Mouse (Mus musculus): ENCODE results near the gene Arhgap33. TPM values are rescaled to one million over a fixed set of nuclear protein-coding genes. Genes with fewer than 3 reads are reported as not detected.

Arhgap33 gene
- not detected for polyA plus RNA-seq (2014; fragmentation: Illumina TruSeq; extraction: RNeasy Lipid Tissue Mini Kit (QIAGEN cat#74804); ENCODE audit: low read depth, low replicate concordance)

DNA sequence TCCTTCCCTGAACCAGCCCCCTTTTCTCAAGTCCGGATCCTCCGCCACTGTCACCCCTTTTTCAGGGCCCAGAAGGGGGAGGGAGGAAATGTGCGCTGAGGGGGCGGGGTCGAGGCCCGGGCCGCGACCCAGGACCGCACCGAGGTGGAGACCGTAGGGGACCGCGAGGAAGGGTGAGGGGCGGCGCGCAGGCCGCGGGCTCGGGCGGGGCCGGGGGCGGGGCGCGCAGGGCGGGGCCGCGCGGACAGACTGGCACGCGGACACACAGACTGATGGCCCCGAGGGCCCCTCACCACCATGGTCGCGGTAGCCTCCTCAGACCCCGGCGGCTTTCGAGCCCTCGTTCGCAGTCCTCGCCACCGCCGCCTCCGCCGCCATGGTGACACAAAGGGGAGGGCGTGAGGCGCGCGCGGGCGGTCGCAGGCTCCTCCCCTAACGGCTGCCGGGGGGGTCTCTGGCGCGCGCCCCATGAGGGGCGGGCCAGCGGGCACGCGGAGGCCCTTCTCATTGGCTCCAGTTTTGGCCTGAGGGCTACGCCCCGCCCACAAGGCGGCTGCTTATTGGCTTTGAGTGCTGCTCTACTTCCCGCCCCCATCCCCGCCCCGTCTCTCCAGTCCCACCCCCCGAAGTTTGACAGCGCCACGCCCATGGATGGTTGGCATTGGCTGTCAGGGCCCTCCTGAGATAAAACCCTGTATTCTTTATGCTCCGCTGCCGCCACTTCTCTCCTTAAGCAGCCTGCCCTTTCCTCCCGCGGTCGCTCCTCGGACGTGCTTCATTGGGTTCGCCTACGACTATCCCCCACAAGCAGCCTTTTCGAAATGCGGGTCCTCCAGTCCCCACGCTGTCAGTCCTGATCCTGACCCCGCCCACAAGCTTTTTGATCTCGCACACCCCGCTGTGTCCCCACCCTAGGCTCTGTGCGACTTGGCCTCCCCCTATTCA lies at the start of gene Arhgap33:
Arhgap33 (minus strand) TSS at position 428 of the 945 bp plus-strand sequence.

DNA sequence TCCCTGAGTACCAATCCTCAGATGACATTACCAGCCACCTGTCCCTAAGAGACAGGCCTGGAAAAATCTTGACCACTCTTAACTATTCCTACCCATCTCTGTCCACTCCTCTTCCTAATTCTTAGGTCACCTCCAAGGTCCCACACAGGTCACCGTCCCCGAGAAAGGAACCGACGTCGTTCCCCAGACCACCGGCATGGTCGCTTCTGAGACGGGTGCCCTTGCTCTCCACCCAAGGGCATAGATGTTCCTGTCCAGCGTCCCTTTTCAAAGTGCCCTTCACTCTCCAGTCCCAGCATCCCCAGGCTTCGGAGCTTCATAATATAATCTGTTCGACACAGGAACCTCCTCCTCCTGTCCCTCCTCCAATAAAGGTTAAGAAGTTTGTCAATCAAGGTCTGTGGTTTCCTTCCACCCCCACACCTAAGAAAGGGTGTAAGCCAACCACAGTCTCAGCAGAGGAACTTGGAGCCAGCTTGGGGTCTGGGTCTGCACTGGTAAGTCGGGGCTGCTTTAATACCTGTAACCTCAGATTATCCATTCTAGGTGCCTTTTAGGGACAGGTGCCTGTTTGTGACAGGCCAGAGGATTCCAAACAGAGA lies 30.2 kb upstream of the Arhgap33 start, which contains the start of gene Igflr1:
Igflr1 (plus strand) TSS at position 458 of the 602 bp plus-strand sequence.

DNA sequence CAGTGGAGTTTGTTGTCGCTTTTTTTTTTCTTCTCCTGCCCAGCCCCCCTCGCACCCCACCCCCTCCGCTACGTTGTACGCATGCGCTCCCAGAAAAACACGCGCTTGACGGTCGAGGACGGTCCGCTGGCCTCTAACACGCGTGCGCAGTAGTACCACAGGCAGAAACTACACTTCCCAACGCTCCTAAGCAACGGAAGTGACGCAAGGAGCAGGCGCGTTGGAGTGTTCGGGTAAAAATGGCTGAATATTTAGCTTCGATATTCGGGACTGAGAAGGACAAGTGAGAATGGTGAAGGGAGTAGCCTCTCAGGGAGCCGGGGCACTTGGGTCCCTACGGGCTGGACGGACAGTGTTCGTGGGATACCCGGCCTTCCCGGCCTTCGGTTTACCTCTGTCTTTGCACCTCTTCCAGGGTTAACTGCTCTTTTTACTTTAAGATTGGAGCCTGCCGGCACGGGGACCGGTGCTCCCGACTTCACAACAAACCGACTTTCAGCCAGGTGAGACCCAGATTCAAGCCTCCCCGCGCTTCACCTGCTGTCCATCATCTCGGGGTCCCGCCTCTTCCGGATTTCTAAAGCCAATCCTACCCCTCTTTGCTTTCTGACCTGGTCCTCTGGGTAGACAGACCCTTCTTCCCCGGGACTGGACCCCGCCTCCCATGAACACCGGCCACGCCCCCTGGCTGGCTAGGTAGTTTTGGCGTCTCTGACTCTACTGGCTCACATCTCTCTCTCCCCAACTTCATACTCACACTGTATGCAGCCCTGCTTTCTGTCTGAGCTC lies 28.5 kb upstream of the Arhgap33 start, which contains the start of the genes U2af1l4, Gm49396 and Psenen:
U2af1l4 (plus strand) TSS at position 185 of the 789 bp plus-strand sequence.
Gm49396 (plus strand) TSS at position 228 of the 789 bp plus-strand sequence.
Psenen (minus strand) TSS at position 511 of the 789 bp plus-strand sequence.

DNA sequence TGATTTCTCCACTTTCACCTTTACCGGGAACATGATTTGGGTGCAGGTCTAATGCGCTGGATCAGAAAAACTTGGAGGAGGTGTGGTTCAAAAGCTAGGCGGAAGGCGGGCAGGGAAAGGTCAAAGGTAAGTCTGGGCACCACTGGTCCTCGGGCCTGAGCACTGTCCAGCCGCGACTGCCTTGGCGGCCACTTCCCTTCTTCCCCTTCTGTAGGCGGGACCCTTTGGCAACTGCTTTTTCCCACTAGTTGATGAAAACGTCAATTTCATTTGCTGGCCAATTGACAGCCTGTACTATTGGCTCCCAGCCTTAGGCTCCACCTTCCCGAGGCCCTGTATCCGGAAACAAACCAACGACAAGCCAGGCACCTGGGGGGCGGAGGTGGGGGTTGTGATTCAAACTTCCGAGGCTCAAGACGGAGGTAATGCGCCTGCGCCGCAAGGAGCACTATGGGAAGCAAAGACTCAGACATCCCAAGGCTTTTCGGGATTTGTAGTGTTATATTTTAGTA lies 24.6 kb upstream of the Arhgap33 start, which contains the start of gene Lin37:
Lin37 (minus strand) TSS at position 396 of the 512 bp plus-strand sequence.

DNA sequence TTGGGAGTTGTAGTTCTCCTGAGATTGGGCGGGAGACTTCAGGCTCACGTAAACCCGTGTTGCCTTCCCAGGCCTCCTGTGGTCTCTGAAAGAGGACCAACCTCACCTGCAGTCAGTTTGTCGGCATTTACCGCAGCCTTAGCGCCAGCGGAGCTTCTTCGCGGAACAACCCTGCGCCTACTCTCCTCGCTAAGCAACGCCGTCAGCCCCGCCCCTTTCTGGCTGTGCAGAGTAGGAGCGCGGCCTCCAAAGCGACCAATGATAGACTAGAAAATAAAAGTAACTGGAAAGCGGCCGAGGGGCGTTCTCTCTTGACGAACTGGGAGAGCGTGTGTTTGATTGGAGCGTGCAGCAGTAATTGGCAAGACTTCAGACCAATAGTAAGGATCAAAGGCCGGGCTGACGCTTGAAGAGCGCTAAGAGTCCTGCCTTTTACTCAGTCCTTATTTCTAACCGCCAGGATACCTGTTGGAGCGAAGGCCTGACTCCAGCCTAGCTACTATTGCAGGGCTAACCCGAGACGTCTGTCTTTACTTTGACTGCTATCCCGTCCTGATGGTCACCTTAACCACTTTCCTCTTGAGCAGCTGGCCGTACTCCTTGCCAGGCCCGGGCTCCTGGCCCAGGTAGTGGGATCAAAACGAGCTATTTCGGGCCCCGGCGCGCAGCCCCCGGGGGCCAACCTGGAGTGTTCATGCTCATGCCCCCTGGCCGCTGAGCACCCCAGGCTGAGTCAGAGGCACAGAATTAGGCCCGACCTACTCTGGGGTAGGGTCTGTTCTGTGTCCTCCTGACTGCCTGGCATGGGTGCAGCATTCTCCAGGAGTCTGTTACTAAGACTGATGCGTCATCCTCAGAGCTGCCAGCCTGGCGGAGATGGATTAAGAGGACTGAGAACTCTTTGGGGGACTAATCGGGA lies 17.5 kb upstream of the Arhgap33 start, which contains the start of the genes Hspb6 and Proser3:
Hspb6 (plus strand) TSS at position 77 of the 919 bp plus-strand sequence.
Proser3 (minus strand) TSS at position 198 of the 919 bp plus-strand sequence.

DNA sequence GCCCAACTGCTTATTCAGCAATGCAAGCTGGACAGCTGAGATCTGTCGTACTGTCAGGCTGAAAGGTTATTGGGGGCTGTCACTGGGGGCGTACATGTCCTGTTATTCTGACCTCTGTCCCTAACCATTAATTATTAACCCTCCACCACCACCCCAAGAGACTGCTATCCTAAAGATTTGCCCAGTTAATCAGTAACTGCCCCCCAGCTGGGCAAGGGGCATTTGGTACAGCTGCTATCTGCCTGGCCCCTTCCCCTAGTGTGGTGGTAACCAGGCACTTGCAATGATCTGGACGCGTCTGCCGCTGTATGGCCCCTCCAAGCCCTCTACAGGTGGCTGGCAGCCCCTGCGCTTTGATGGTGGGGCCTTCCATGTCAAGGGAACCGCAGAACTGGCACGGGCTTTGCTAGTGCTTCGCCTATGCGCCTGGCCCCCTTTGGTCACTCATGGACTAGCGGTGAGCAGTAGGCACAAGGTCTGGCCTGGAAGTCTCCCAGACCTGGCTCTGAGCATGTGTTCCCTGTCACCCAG lies 41.4 kb downstream of the Arhgap33 start, which contains the start of gene Prodh2:
Prodh2 (plus strand) TSS at position 222 of the 531 bp plus-strand sequence.

Other genes starting within 250 kb of the Arhgap33 start
- gene Clip3, start 243.3 kb downstream of the Arhgap33 start, polyA plus RNA-seq (2014; fragmentation: Illumina TruSeq; extraction: RNeasy Lipid Tissue Mini Kit (QIAGEN cat#74804); ENCODE audit: low read depth, low replicate concordance), result 0.19 TPM
- gene Alkbh6, start 226.3 kb downstream of the Arhgap33 start, polyA plus RNA-seq (2014; fragmentation: Illumina TruSeq; extraction: RNeasy Lipid Tissue Mini Kit (QIAGEN cat#74804); ENCODE audit: low read depth, low replicate concordance), result 1.9 TPM
- gene Syne4, start 220.3 kb downstream of the Arhgap33 start, polyA plus RNA-seq (2014; fragmentation: Illumina TruSeq; extraction: RNeasy Lipid Tissue Mini Kit (QIAGEN cat#74804); ENCODE audit: low read depth, low replicate concordance), result not detected
- gene E130208F15Rik, start 213.3 kb downstream of the Arhgap33 start, polyA plus RNA-seq (2014; fragmentation: Illumina TruSeq; extraction: RNeasy Lipid Tissue Mini Kit (QIAGEN cat#74804); ENCODE audit: low read depth, low replicate concordance), result 0.50 TPM
- gene Sdhaf1, start 211.2 kb downstream of the Arhgap33 start, polyA plus RNA-seq (2014; fragmentation: Illumina TruSeq; extraction: RNeasy Lipid Tissue Mini Kit (QIAGEN cat#74804); ENCODE audit: low read depth, low replicate concordance), result 2.9 TPM
- gene Lrfn3, start 172.3 kb downstream of the Arhgap33 start, polyA plus RNA-seq (2014; fragmentation: Illumina TruSeq; extraction: RNeasy Lipid Tissue Mini Kit (QIAGEN cat#74804); ENCODE audit: low read depth, low replicate concordance), result 0.85 TPM
- gene Tyrobp, start 121.3 kb downstream of the Arhgap33 start, polyA plus RNA-seq (2014; fragmentation: Illumina TruSeq; extraction: RNeasy Lipid Tissue Mini Kit (QIAGEN cat#74804); ENCODE audit: low read depth, low replicate concordance), result 6.5 TPM
- gene Hcst, start 115.2 kb downstream of the Arhgap33 start, polyA plus RNA-seq (2014; fragmentation: Illumina TruSeq; extraction: RNeasy Lipid Tissue Mini Kit (QIAGEN cat#74804); ENCODE audit: low read depth, low replicate concordance), result not detected
- not detected for gene Nfkbid, start 113.3 kb downstream of the Arhgap33 start, polyA plus RNA-seq (2014; fragmentation: Illumina TruSeq; extraction: RNeasy Lipid Tissue Mini Kit (QIAGEN cat#74804); ENCODE audit: low read depth, low replicate concordance)
- gene Aplp1, start 89.5 kb downstream of the Arhgap33 start, polyA plus RNA-seq (2014; fragmentation: Illumina TruSeq; extraction: RNeasy Lipid Tissue Mini Kit (QIAGEN cat#74804); ENCODE audit: low read depth, low replicate concordance), result not detected
- not detected for gene Kirrel2, start 77.4 kb downstream of the Arhgap33 start, polyA plus RNA-seq (2014; fragmentation: Illumina TruSeq; extraction: RNeasy Lipid Tissue Mini Kit (QIAGEN cat#74804); ENCODE audit: low read depth, low replicate concordance)
- not detected for gene Nphs1, start 76.7 kb downstream of the Arhgap33 start, polyA plus RNA-seq (2014; fragmentation: Illumina TruSeq; extraction: RNeasy Lipid Tissue Mini Kit (QIAGEN cat#74804); ENCODE audit: low read depth, low replicate concordance)
- 10.0 TPM for gene Prodh2, start 41.4 kb downstream of the Arhgap33 start, polyA plus RNA-seq (2014; fragmentation: Illumina TruSeq; extraction: RNeasy Lipid Tissue Mini Kit (QIAGEN cat#74804); ENCODE audit: low read depth, low replicate concordance)
- gene Hspb6, start 17.1 kb upstream of the Arhgap33 start, polyA plus RNA-seq (2014; fragmentation: Illumina TruSeq; extraction: RNeasy Lipid Tissue Mini Kit (QIAGEN cat#74804); ENCODE audit: low read depth, low replicate concordance), result 13.0 TPM
- 0.34 TPM for gene Proser3, start 17.2 kb upstream of the Arhgap33 start, polyA plus RNA-seq (2014; fragmentation: Illumina TruSeq; extraction: RNeasy Lipid Tissue Mini Kit (QIAGEN cat#74804); ENCODE audit: low read depth, low replicate concordance)
- 5.1 TPM for gene Lin37, start 24.8 kb upstream of the Arhgap33 start, polyA plus RNA-seq (2014; fragmentation: Illumina TruSeq; extraction: RNeasy Lipid Tissue Mini Kit (QIAGEN cat#74804); ENCODE audit: low read depth, low replicate concordance)
- gene U2af1l4, start 28.2 kb upstream of the Arhgap33 start, polyA plus RNA-seq (2014; fragmentation: Illumina TruSeq; extraction: RNeasy Lipid Tissue Mini Kit (QIAGEN cat#74804); ENCODE audit: low read depth, low replicate concordance), result 14.8 TPM
- gene Gm49396, start 28.3 kb upstream of the Arhgap33 start, polyA plus RNA-seq (2014; fragmentation: Illumina TruSeq; extraction: RNeasy Lipid Tissue Mini Kit (QIAGEN cat#74804); ENCODE audit: low read depth, low replicate concordance), result 1.6 TPM
- 23.8 TPM for gene Psenen, start 28.6 kb upstream of the Arhgap33 start, polyA plus RNA-seq (2014; fragmentation: Illumina TruSeq; extraction: RNeasy Lipid Tissue Mini Kit (QIAGEN cat#74804); ENCODE audit: low read depth, low replicate concordance)
- not detected for gene Igflr1, start 30.4 kb upstream of the Arhgap33 start, polyA plus RNA-seq (2014; fragmentation: Illumina TruSeq; extraction: RNeasy Lipid Tissue Mini Kit (QIAGEN cat#74804); ENCODE audit: low read depth, low replicate concordance)
- gene Kmt2b, start 53.7 kb upstream of the Arhgap33 start, polyA plus RNA-seq (2014; fragmentation: Illumina TruSeq; extraction: RNeasy Lipid Tissue Mini Kit (QIAGEN cat#74804); ENCODE audit: low read depth, low replicate concordance), result 2.6 TPM
- gene Zbtb32, start 63.8 kb upstream of the Arhgap33 start, polyA plus RNA-seq (2014; fragmentation: Illumina TruSeq; extraction: RNeasy Lipid Tissue Mini Kit (QIAGEN cat#74804); ENCODE audit: low read depth, low replicate concordance), result not detected
- not detected for gene Upk1a, start 77.8 kb upstream of the Arhgap33 start, polyA plus RNA-seq (2014; fragmentation: Illumina TruSeq; extraction: RNeasy Lipid Tissue Mini Kit (QIAGEN cat#74804); ENCODE audit: low read depth, low replicate concordance)
- 967 TPM for gene Cox6b1, start 91.1 kb upstream of the Arhgap33 start, polyA plus RNA-seq (2014; fragmentation: Illumina TruSeq; extraction: RNeasy Lipid Tissue Mini Kit (QIAGEN cat#74804); ENCODE audit: low read depth, low replicate concordance)
- not detected for gene Etv2, start 100.8 kb upstream of the Arhgap33 start, polyA plus RNA-seq (2014; fragmentation: Illumina TruSeq; extraction: RNeasy Lipid Tissue Mini Kit (QIAGEN cat#74804); ENCODE audit: low read depth, low replicate concordance)
- gene Rbm42, start 115.3 kb upstream of the Arhgap33 start, polyA plus RNA-seq (2014; fragmentation: Illumina TruSeq; extraction: RNeasy Lipid Tissue Mini Kit (QIAGEN cat#74804); ENCODE audit: low read depth, low replicate concordance), result 0.50 TPM
- 0.93 TPM for gene Haus5, start 129.9 kb upstream of the Arhgap33 start, polyA plus RNA-seq (2014; fragmentation: Illumina TruSeq; extraction: RNeasy Lipid Tissue Mini Kit (QIAGEN cat#74804); ENCODE audit: low read depth, low replicate concordance)
- not detected for gene Pmis2, start 136.5 kb upstream of the Arhgap33 start, polyA plus RNA-seq (2014; fragmentation: Illumina TruSeq; extraction: RNeasy Lipid Tissue Mini Kit (QIAGEN cat#74804); ENCODE audit: low read depth, low replicate concordance)
- gene 2200002J24Rik, start 163.9 kb upstream of the Arhgap33 start, polyA plus RNA-seq (2014; fragmentation: Illumina TruSeq; extraction: RNeasy Lipid Tissue Mini Kit (QIAGEN cat#74804); ENCODE audit: low read depth, low replicate concordance), result not detected
- gene Atp4a, start 177.1 kb upstream of the Arhgap33 start, polyA plus RNA-seq (2014; fragmentation: Illumina TruSeq; extraction: RNeasy Lipid Tissue Mini Kit (QIAGEN cat#74804); ENCODE audit: low read depth, low replicate concordance), result 0.21 TPM
- 28.3 TPM for gene Tmem147, start 194.5 kb upstream of the Arhgap33 start, polyA plus RNA-seq (2014; fragmentation: Illumina TruSeq; extraction: RNeasy Lipid Tissue Mini Kit (QIAGEN cat#74804); ENCODE audit: low read depth, low replicate concordance)
- gene Gapdhs, start 208.6 kb upstream of the Arhgap33 start, polyA plus RNA-seq (2014; fragmentation: Illumina TruSeq; extraction: RNeasy Lipid Tissue Mini Kit (QIAGEN cat#74804); ENCODE audit: low read depth, low replicate concordance), result not detected
- not detected for gene Sbsn, start 216.4 kb upstream of the Arhgap33 start, polyA plus RNA-seq (2014; fragmentation: Illumina TruSeq; extraction: RNeasy Lipid Tissue Mini Kit (QIAGEN cat#74804); ENCODE audit: low read depth, low replicate concordance)
- not detected for gene Dmkn, start 228.7 kb upstream of the Arhgap33 start, polyA plus RNA-seq (2014; fragmentation: Illumina TruSeq; extraction: RNeasy Lipid Tissue Mini Kit (QIAGEN cat#74804); ENCODE audit: low read depth, low replicate concordance)